Mouse (Mus musculus) megakaryocyte progenitor cell, adult 5-6 weeks (primary cell): Measurements from ENCODE around the gene Kdm1b. TPM values are rescaled to one million over a fixed set of nuclear protein-coding genes. Genes with fewer than 3 reads are reported as not detected.
A peak's percentile ranks its signal among the peaks of the same experiment; 100 is the strongest.

Source experiments
- ATAC-seq: replicated peaks from 2 replicates; pipeline ENCODE4 v1.8.0; 2016; ENCODE audit warnings: mild to moderate bottlenecking, moderate TSS enrichment, inconsistent platforms; ENCODE audit not compliant: poor library complexity
- total RNA-seq, 2 experiments: library from RNA; stranded (forward) in 1 of 2; stranded (reverse) in 1 of 2; fragments of 157-497, 149-512 nt in 1 of 2; fragments of 200-1000 nt in 1 of 2; gene quantifications; 2 replicates each; pipeline versions ENCODE4 v1.2.3 to v1.2.4; 2015 to 2017

The Kdm1b gene
- total RNA-seq, 2 experiments from 2014 or later = 8.9 to 11.3 TPM

GRCm38 (mm10) chr13:47105711-47106579, 62.6 kb downstream of the Kdm1b start, which contains the start of gene Dek:
TSS of gene Dek (minus strand) at chr13:47106201.
- peak; percentile 59 for ATAC-seq

GRCm38 (mm10) chr13:47106580-47106888, 63.2 kb downstream of the Kdm1b start:
- ATAC-seq = peak; percentile 9

- ATAC-seq = no peak
Observed at GRCm38 (mm10) chr13:47109239-47109638, 65.9 kb downstream of the Kdm1b start.

GRCm38 (mm10) chr13:47111185-47111584, 67.9 kb downstream of the Kdm1b start:
- no peak for ATAC-seq

- ATAC-seq = no peak
Observed at GRCm38 (mm10) chr13:47112056-47112455, 68.8 kb downstream of the Kdm1b start.

- ATAC-seq = peak; percentile 92
Observed at GRCm38 (mm10) chr13:47112924-47113323, 69.6 kb downstream of the Kdm1b start.

GRCm38 (mm10) chr13:47116000-47116399, 72.7 kb downstream of the Kdm1b start:
- no peak for ATAC-seq

- ATAC-seq = peak; percentile 61
Observed at GRCm38 (mm10) chr13:47121333-47121889, 78.1 kb downstream of the Kdm1b start.

- peak; percentile 62 for ATAC-seq
Observed at GRCm38 (mm10) chr13:47122537-47123430, 79.5 kb downstream of the Kdm1b start, which contains the start of gene Rnf144b. TSS of gene Rnf144b (plus strand) at chr13:47122656.

- no peak for ATAC-seq
Observed at GRCm38 (mm10) chr13:47124449-47124848, 81.2 kb downstream of the Kdm1b start.

- ATAC-seq = no peak
Observed at GRCm38 (mm10) chr13:47124986-47125385, 81.7 kb downstream of the Kdm1b start.

- no peak for ATAC-seq
Observed at GRCm38 (mm10) chr13:47125595-47125994, 82.3 kb downstream of the Kdm1b start.

GRCm38 (mm10) chr13:47129090-47129489, 85.8 kb downstream of the Kdm1b start:
- no peak for ATAC-seq

- no peak for ATAC-seq
Observed at GRCm38 (mm10) chr13:47133058-47133457, 89.8 kb downstream of the Kdm1b start.

GRCm38 (mm10) chr13:47134836-47135235, 91.5 kb downstream of the Kdm1b start:
- ATAC-seq = no peak

Other genes starting within 250 kb of the Kdm1b start
- gene Kif13a, start 113.6 kb upstream of the Kdm1b start, total RNA-seq (2015) = 20.9 and 24.4 TPM in 2 replicates
- gene Kif13a, start 113.6 kb upstream of the Kdm1b start, total RNA-seq (2017) = 31.1 and 41.0 TPM in 2 replicates
- gene Nhlrc1, start 28.6 kb upstream of the Kdm1b start, total RNA-seq (2015) = 2.1 and 2.2 TPM in 2 replicates
- gene Nhlrc1, start 28.6 kb upstream of the Kdm1b start, total RNA-seq (2017) = 2.2 and 4.8 TPM in 2 replicates
- gene Tpmt, start 1.2 kb downstream of the Kdm1b start, total RNA-seq (2015) = 6.5 and 9.4 TPM in 2 replicates
- gene Tpmt, start 1.2 kb downstream of the Kdm1b start, total RNA-seq (2017) = 1.5 and 3.1 TPM in 2 replicates
- 470 TPM in 2 replicates for gene Dek, start 62.7 kb downstream of the Kdm1b start, total RNA-seq (2015)
- gene Dek, start 62.7 kb downstream of the Kdm1b start, total RNA-seq (2017) = 476 and 558 TPM in 2 replicates
- gene Rnf144b, start 79.2 kb downstream of the Kdm1b start, total RNA-seq (2015) = 7.0 and 10.6 TPM in 2 replicates
- 7.4 and 10.8 TPM in 2 replicates for gene Rnf144b, start 79.2 kb downstream of the Kdm1b start, total RNA-seq (2017)